Comparison of ENCODE assay signal across 7 mouse cellular contexts in the genomic region with DNA sequence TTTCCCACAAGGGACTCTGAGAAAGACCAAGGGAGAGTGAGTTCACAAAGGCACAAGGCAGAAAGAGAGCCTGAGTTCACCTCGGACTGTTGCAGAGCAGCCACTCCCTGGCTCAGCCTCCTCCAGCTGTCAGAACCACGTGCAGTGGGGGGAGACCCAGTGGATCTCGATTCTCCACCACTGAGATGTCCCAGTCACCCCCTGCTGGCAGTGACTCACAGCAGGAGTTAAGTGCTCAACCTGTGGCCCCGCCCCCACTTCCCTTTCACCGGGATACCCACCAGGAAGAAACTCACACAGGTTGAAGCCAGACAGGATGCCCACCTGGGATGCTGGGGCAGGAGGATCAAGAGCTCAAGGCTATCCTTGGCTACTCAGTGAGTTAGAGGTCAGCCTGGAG. TPM values are rescaled to one million over a fixed set of nuclear protein-coding genes. Genes with fewer than 3 reads are reported as not detected.
DNase-seq lines count a peak whose midpoint lies in the region; ATAC-seq and TF ChIP-seq lines count a peak whose summit lies in the region.

No protein-coding gene starts in this region.

- peak; percentile 70 for ATAC-seq in granulocyte monocyte progenitor cell, adult 5-6 weeks (replicated peaks; ENCODE audit: poor library complexity, severe bottlenecking)
- ATAC-seq in lung, postnatal 0 days: peak; percentile 21; the same call in 1 of the 2 replicates

- H3K27me3 ChIP-seq in lung, postnatal 0 days (replicated peaks; ENCODE audit: insufficient read depth, low read length): no peaks in the 10 kb centered on the region

- no peak overlapping the region for H3K4me3 ChIP-seq in lung, postnatal 0 days (ENCODE audit: low read depth, low read length)

- no peaks in the 10 kb centered on the region for H3K36me3 ChIP-seq in lung, postnatal 0 days (ENCODE audit: insufficient read depth, low read length)

- no peaks in the 10 kb centered on the region for H3K9me3 ChIP-seq in lung, postnatal 0 days (ENCODE audit: low read length)

- no peak for TF ChIP-seq EP300 in lung, postnatal 0 days (IDR thresholded peaks at IDR 0.05)

- H3K27ac ChIP-seq in lung, postnatal 0 days (ENCODE audit: low read length): no peak overlapping the region

- H3K9ac ChIP-seq in lung, postnatal 0 days (replicated peaks; ENCODE audit: low read depth): no peak overlapping the region

- H3K4me1 ChIP-seq in lung, postnatal 0 days (ENCODE audit: insufficient read depth, low read depth, low read length): no peaks in the 10 kb centered on the region

- H3K4me2 ChIP-seq in lung, postnatal 0 days (replicated peaks; ENCODE audit: low read depth, low read length): no peak overlapping the region

- peak; percentile 17 for DNase-seq in urinary bladder, postnatal 25 days (ENCODE audit: low spot score)
- DNase-seq in urinary bladder, postnatal 10 days (ENCODE audit: low spot score): no peak
- DNase-seq in lung, postnatal 0 days (ENCODE audit: low spot score): no peak
- DNase-seq in right cerebral cortex, postnatal 14 days: no peak
- no peak for DNase-seq in right cerebral cortex, adult 18-20 months
- no peak for DNase-seq in spleen, adult 12 weeks (ENCODE audit: low spot score)

- 0 out of 2 replicates have a peak, but pooled peaks have one; percentile 11 for TF ChIP-seq CTCF in lung, postnatal 0 days (IDR thresholded peaks at IDR 0.05)

- WGBS in lung, postnatal 0 days: 3% methylated on average over 5 of the region's 5 CpGs

RNA-seq across cellular contexts. Expression of gene Tmem130, which starts 9.2 kb away (rescaled TPM):
- 1.6 TPM in 1 of 2 replicates, not detected in the other for total RNA-seq in granulocyte monocyte progenitor cell, adult 5-6 weeks (2014; fragmentation: Nextera tagmentation)
- total RNA-seq in granulocyte monocyte progenitor cell, adult 5-6 weeks (2017): not detected in 2 replicates
- polyA plus RNA-seq in lung, postnatal 0 days (2015; fragmentation: Nextera tagmentation; extraction: Ambion mirVana): 0.06 and 0.23 TPM in 2 replicates

RNA-seq across cellular contexts. Expression of gene Trrap, which starts 15.1 kb away (rescaled TPM):
- 76.4 and 91.5 TPM in 2 replicates for total RNA-seq in granulocyte monocyte progenitor cell, adult 5-6 weeks (2014; fragmentation: Nextera tagmentation)
- 43.8 and 48.9 TPM in 2 replicates for total RNA-seq in granulocyte monocyte progenitor cell, adult 5-6 weeks (2017)
- polyA plus RNA-seq in lung, postnatal 0 days (2015; fragmentation: Nextera tagmentation; extraction: Ambion mirVana): 31.0 and 31.5 TPM in 2 replicates
